Mouse (Mus musculus) lung, postnatal 0 days (tissue): ENCODE results near the gene Dctn5.

Source experiments
- CTCF ChIP-seq: IDR thresholded peaks from 2 replicates; pipeline ENCODE4 v1.5.1; 2016; ENCODE audit warnings: antibody characterized with exemption, mild to moderate bottlenecking
- EP300 ChIP-seq: IDR thresholded peaks from 2 replicates; pipeline ENCODE4 v1.6.1; 2016; ENCODE audit warnings: antibody characterized with exemption, mild to moderate bottlenecking, control low read depth

DNA sequence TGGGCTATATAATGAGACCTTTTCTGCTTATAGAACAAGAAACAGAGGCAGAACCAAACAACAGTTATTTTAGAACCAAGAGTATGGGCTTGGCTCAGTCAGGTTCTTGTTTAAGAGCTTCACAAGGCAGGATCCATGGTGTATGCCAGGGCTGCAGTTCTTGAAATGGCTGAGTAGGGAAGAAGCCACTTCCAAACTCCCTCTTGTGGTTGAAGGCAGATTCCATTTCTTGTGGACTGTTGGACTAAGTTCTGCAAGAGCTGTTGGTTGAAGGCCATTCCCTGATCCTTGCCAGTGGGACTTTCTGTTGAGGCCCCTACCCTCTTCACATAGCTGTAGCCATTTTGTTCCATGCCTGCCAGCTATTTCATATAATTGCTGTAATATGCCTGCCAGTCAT lies 61.1 kb downstream of the Dctn5 start:
- TF ChIP-seq CTCF (peak; percentile 26; the same call in 1 of the 2 replicates), EP300 (no peak)
